Mouse (Mus musculus): ENCODE data around the gene Gm9837.

Gene Gm9837

DNA sequence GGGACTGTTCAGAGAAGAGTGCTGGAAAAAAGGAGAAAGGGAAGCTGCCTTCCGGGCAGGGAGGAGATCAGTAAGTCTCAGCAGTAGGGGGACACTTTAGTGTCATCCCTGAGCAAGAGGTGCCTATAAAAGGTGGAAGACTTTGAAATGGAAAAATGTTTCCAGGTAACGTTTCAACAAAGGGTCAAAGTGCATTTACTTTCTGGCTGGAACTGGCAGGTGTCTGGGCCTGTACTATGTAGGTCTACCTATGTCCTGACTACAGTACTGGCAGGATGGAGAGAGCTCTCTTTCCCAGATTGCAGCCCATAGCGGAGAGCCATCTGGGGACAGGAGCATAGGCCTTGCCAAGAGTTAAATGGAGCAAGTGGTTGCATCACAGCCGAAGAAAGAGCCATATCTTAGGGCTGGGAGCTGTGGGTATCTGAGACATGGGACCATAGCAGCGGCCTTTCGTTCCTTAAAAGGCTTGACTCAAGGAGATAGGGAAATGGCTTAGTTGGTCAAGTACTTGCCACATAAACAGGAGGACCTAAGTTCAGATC, 44.5 kb downstream of the Gm9837 start:
- DNase-seq (ENCODE audit: low spot score), result no peak

DNA sequence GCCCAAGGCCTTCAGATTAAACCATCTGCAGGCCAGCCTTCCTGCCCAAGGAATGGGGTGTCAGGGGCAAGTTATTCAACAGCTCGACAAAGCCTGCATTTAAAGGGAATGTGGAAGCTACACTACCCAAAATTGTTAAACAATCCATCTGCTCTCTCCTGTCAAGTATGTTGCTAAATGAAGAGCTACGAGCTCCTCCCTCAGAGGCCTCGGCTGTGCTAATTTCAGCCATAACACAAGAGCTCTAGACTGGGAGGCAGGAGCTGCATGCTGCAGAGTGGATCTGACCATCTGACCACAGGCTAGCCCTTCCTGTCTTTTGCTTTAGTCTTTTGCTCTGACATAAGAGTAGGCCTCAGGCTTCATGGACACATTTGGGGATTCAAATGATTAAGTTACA, 45.0 kb downstream of the Gm9837 start:
- no peak for DNase-seq (ENCODE audit: low spot score)

DNA sequence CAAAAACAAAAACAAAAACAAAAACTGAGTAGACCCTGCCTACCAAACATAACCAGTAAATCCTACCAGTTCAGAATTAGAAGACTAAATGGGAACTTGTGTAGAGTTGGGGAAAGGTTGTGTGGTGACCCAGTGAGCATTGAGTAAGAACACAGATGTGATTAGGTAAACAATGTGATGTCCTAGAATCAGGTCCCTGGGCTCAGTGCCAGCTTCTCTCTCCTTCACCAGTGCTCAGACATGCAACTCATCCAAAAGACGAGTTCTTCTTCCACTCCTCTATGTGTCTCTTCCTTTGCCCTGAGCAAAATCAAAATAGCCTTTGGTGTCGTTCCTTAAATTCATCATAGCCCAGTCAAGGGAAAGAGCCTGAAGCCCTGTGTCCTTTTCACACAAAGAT, 45.5 kb downstream of the Gm9837 start:
- DNase-seq (ENCODE audit: low spot score), result no peak

DNA sequence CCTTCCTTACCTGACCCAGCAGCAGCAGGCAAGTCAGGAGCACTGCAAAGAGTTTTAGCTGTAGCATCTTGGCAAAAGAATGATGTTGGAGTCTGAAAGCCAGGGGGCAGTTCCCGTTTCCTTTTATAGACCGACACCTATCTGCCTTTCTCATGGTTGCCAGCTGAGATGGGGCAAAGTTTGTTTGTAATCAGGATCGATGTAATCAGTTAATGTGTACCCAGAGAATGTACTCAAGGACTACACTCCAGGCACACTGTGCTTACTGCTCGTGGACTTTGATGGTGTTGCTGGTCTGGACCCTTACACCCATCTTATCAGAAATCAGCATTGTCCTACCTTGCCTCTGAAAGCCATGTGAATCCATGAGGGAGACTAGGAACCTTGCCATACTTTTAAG, 47.2 kb downstream of the Gm9837 start, which contains the start of gene Leap2:
Gene Leap2, minus strand, starts transcription at position 135 of the 400 bp plus-strand sequence.
- no peak for DNase-seq (ENCODE audit: low spot score)
